ENCODE assay signal across 23 mouse cellular contexts in genomic region chr6:115892363-115892762, GRCm38 (mm10). TPM values are rescaled to one million over a fixed set of nuclear protein-coding genes. Genes with fewer than 3 reads are reported as not detected.
DNase-seq lines count a peak whose midpoint lies in the region; ATAC-seq and TF ChIP-seq lines count a peak whose summit lies in the region.
"Had no signal": no experiment of that assay in that cellular context is flagged by ENCODE, and none has a peak within 500 bp of the region (broad histone marks: within the 10 kb centered on the region; RNA-seq: fewer than 3 reads in every experiment).

No protein-coding gene starts in this region.

- H3K4me1 ChIP-seq in heart, embryonic 11.5 days (ENCODE audit: control insufficient read depth, insufficient read depth, low read length): peaks cover 15% of the 10 kb centered on the region
- H3K4me1 ChIP-seq in heart, adult 2 months (ENCODE audit: control insufficient read depth, insufficient read depth, low read length): peaks cover 14% of the 10 kb centered on the region
- peaks cover 6% of the 10 kb centered on the region; the same call in 1 of the 2 replicates for H3K4me1 ChIP-seq in lung, postnatal 0 days (ENCODE audit: insufficient read depth, low read depth, low read length)
- peaks cover 20% of the 10 kb centered on the region for H3K4me1 ChIP-seq in forebrain, embryonic 14.5 days (ENCODE audit: control insufficient read depth, insufficient read depth, low read length)
- H3K4me1 ChIP-seq in stomach, embryonic 15.5 days: peaks cover 16% of the 10 kb centered on the region
- H3K4me1 ChIP-seq: liver, embryonic 15.5 days had no signal

- no peak for DNase-seq in heart, adult 2 months
- DNase-seq in lung, postnatal 0 days (ENCODE audit: low spot score): no peak
- DNase-seq in lung, adult 18-20 months: no peak
- DNase-seq in forebrain, embryonic 14.5 days (ENCODE audit: low spot score): no peak
- DNase-seq: B cell, adult 2 months; kidney, adult 11 months; thymus, adult 18-20 months had no signal

- peak overlapping the region; percentile 22; the same call in 1 of the 2 replicates for H3K27ac ChIP-seq in heart, embryonic 11.5 days (ENCODE audit: low read depth, low read length)
- no peak overlapping the region for H3K27ac ChIP-seq in heart, adult 2 months
- peak overlapping the region; percentile 51 for H3K27ac ChIP-seq in lung, postnatal 0 days (ENCODE audit: low read length)
- peak overlapping the region; percentile 88 for H3K27ac ChIP-seq in forebrain, embryonic 14.5 days (ENCODE audit: low read depth, low read length)
- H3K27ac ChIP-seq in stomach, embryonic 15.5 days: peak overlapping the region; percentile 76; the same call in 1 of the 2 replicates
- H3K27ac ChIP-seq: hindbrain, embryonic 10.5 days; liver, embryonic 15.5 days; neural tube, embryonic 15.5 days had no signal

- ATAC-seq in heart, embryonic 11.5 days (replicated peaks; ENCODE audit: insufficient number of reproducible peaks, low FRiP score, low TSS enrichment): no peak
- no peak for ATAC-seq in lung, postnatal 0 days
- peak; percentile 6; the same call in 1 of the 2 replicates for ATAC-seq in forebrain, embryonic 14.5 days
- ATAC-seq in stomach, embryonic 15.5 days (ENCODE audit: insufficient read depth, low FRiP score, low read depth): no peak
- ATAC-seq in monocyte, adult 5-6 weeks (replicated peaks; ENCODE audit: insufficient number of reproducible peaks, low FRiP score, low TSS enrichment, poor library complexity, severe bottlenecking): no peak

- H3K27me3 ChIP-seq in heart, embryonic 11.5 days (ENCODE audit: control insufficient read depth, insufficient read depth, low read length): no peaks in the 10 kb centered on the region
- H3K27me3 ChIP-seq in heart, adult 2 months (ENCODE audit: control insufficient read depth, insufficient read depth, low read length): no peaks in the 10 kb centered on the region
- H3K27me3 ChIP-seq in lung, postnatal 0 days (replicated peaks; ENCODE audit: insufficient read depth, low read length): no peaks in the 10 kb centered on the region
- no peaks in the 10 kb centered on the region for H3K27me3 ChIP-seq in forebrain, embryonic 14.5 days (replicated peaks; ENCODE audit: control insufficient read depth, insufficient read depth, low read length)
- H3K27me3 ChIP-seq in stomach, embryonic 15.5 days (replicated peaks): no peaks in the 10 kb centered on the region
- H3K27me3 ChIP-seq: liver, embryonic 15.5 days; neural tube, embryonic 15.5 days had no signal

- TF ChIP-seq POLR2A in heart, adult 2 months (IDR thresholded peaks at IDR 0.05; ENCODE audit: insufficient read depth, low read depth, low read length): no peak

- 65% methylated on average over 3 of the region's 3 CpGs for WGBS in heart, embryonic 11.5 days (ENCODE audit: insufficient replicate concordance)
- WGBS in heart, adult 2 months: 51% methylated on average over 3 of the region's 3 CpGs
- WGBS in lung, postnatal 0 days: 73% methylated on average over 3 of the region's 3 CpGs
- 37% methylated on average over 3 of the region's 3 CpGs for WGBS in forebrain, embryonic 14.5 days
- WGBS in stomach, embryonic 15.5 days: 76% methylated on average over 3 of the region's 3 CpGs

- H3K4me3 ChIP-seq in heart, embryonic 11.5 days (ENCODE audit: low read depth, low read length): no peak overlapping the region
- no peak overlapping the region for H3K4me3 ChIP-seq in heart, adult 2 months
- no peak overlapping the region for H3K4me3 ChIP-seq in lung, postnatal 0 days (ENCODE audit: low read depth, low read length)
- H3K4me3 ChIP-seq in forebrain, embryonic 14.5 days (ENCODE audit: low read depth, low read length): no peak overlapping the region
- no peak overlapping the region for H3K4me3 ChIP-seq in stomach, embryonic 15.5 days (replicated peaks)
- H3K4me3 ChIP-seq: erythroblast, embryonic 14.5 days; hindbrain, embryonic 10.5 days; liver, embryonic 15.5 days; myocyte; neural tube, embryonic 15.5 days had no signal

- H3K9me3 ChIP-seq in heart, embryonic 11.5 days (replicated peaks; ENCODE audit: control insufficient read depth, low read length): no peaks in the 10 kb centered on the region; the same call in 1 of the 2 replicates
- H3K9me3 ChIP-seq in lung, postnatal 0 days (ENCODE audit: low read length): no peaks in the 10 kb centered on the region
- no peaks in the 10 kb centered on the region for H3K9me3 ChIP-seq in forebrain, embryonic 14.5 days (replicated peaks; ENCODE audit: control insufficient read depth, low read length)
- H3K9me3 ChIP-seq in stomach, embryonic 15.5 days: no peaks in the 10 kb centered on the region
- H3K9me3 ChIP-seq: liver, embryonic 15.5 days; neural tube, embryonic 15.5 days had no signal

- no peak for TF ChIP-seq EP300 in heart, adult 2 months (IDR thresholded peaks at IDR 0.05; ENCODE audit: insufficient read depth, low read depth, low read length)
- no peak for TF ChIP-seq EP300 in lung, postnatal 0 days (IDR thresholded peaks at IDR 0.05)

- intact Hi-C loops in heart, adult 2 months (cut with DNase I): no loop called here

- H3K9ac ChIP-seq in heart, embryonic 11.5 days (ENCODE audit: low read depth, low read length): no peak overlapping the region
- H3K9ac ChIP-seq in heart, adult 2 months (ENCODE audit: low read depth, low read length): no peak overlapping the region
- no peak overlapping the region for H3K9ac ChIP-seq in lung, postnatal 0 days (replicated peaks; ENCODE audit: low read depth)
- no peak overlapping the region; the same call in 1 of the 2 replicates for H3K9ac ChIP-seq in forebrain, embryonic 14.5 days (ENCODE audit: low read length)
- no peak overlapping the region for H3K9ac ChIP-seq in stomach, embryonic 15.5 days
- H3K9ac ChIP-seq: liver, embryonic 15.5 days; neural tube, embryonic 15.5 days had no signal

- H3K79me2 ChIP-seq in heart, adult 2 months (replicated peaks; ENCODE audit: control insufficient read depth, insufficient read depth, low read length): no peaks in the 10 kb centered on the region

- no peak for TF ChIP-seq CTCF in heart, adult 2 months (IDR thresholded peaks at IDR 0.05)
- TF ChIP-seq CTCF in lung, postnatal 0 days (IDR thresholded peaks at IDR 0.05): no peak

- no peak overlapping the region for H3K4me2 ChIP-seq in heart, embryonic 11.5 days
- H3K4me2 ChIP-seq in lung, postnatal 0 days (replicated peaks; ENCODE audit: low read depth, low read length): no peak overlapping the region
- no peak overlapping the region for H3K4me2 ChIP-seq in forebrain, embryonic 14.5 days (ENCODE audit: low read length)
- H3K4me2 ChIP-seq in stomach, embryonic 15.5 days: no peak overlapping the region
- H3K4me2 ChIP-seq: liver, embryonic 15.5 days; neural tube, embryonic 15.5 days had no signal

- peaks cover 14% of the 10 kb centered on the region for H3K36me3 ChIP-seq in heart, embryonic 11.5 days (ENCODE audit: control insufficient read depth, insufficient read depth, low read length)
- H3K36me3 ChIP-seq in heart, adult 2 months (ENCODE audit: control insufficient read depth, insufficient read depth, low read length): no peaks in the 10 kb centered on the region
- H3K36me3 ChIP-seq in lung, postnatal 0 days (ENCODE audit: insufficient read depth, low read length): no peaks in the 10 kb centered on the region
- peaks cover 29% of the 10 kb centered on the region for H3K36me3 ChIP-seq in forebrain, embryonic 14.5 days (ENCODE audit: control insufficient read depth, insufficient read depth, low read length)
- peaks cover 11% of the 10 kb centered on the region for H3K36me3 ChIP-seq in stomach, embryonic 15.5 days

RNA-seq across cellular contexts. Expression of gene Ift122, which starts 39.1 kb away (rescaled TPM):
- polyA plus RNA-seq in heart, embryonic 11.5 days (2014; fragmentation: Nextera tagmentation; extraction: Ambion mirVana): 21.0 and 26.7 TPM in 2 replicates
- total RNA-seq in heart, adult 2 months (2021): 1 to 10 TPM; 6.6 to 7.3 TPM
- 12.8 and 15.2 TPM in 2 replicates for polyA plus RNA-seq in heart, adult 2 months (2012; rRNA removed)
- polyA plus RNA-seq in lung, postnatal 0 days (2015; fragmentation: Nextera tagmentation; extraction: Ambion mirVana): 8.3 and 10.4 TPM in 2 replicates
- polyA plus RNA-seq in forebrain, embryonic 14.5 days (2014; fragmentation: Nextera tagmentation; extraction: Ambion mirVana): 16.9 and 23.2 TPM in 2 replicates
- polyA plus RNA-seq in stomach, embryonic 15.5 days (2015; fragmentation: Nextera tagmentation; extraction: Ambion mirVana): 18.8 and 18.9 TPM in 2 replicates
- 1.1 to 1.2 TPM (median 1.1 TPM) in 3 replicates for total RNA-seq in monocyte, adult 5-6 weeks (2017)

RNA-seq across cellular contexts. Expression of gene Rho, which starts 39.2 kb away (rescaled TPM):
- 0.04 and 0.16 TPM in 2 replicates for polyA plus RNA-seq in heart, embryonic 11.5 days (2014; fragmentation: Nextera tagmentation; extraction: Ambion mirVana)
- under 1 TPM in 1 of 2 experiments, not detected in 1; 0.23 TPM for total RNA-seq in heart, adult 2 months (2021)
- polyA plus RNA-seq in heart, adult 2 months (2012; rRNA removed): 0.44 and 1.3 TPM in 2 replicates
- 0.04 TPM in 1 of 2 replicates, not detected in the other for polyA plus RNA-seq in lung, postnatal 0 days (2015; fragmentation: Nextera tagmentation; extraction: Ambion mirVana)
- polyA plus RNA-seq in forebrain, embryonic 14.5 days (2014; fragmentation: Nextera tagmentation; extraction: Ambion mirVana): 0.19 and 0.30 TPM in 2 replicates
- polyA plus RNA-seq in stomach, embryonic 15.5 days (2015; fragmentation: Nextera tagmentation; extraction: Ambion mirVana): 0.15 and 0.31 TPM in 2 replicates
- not detected in 3 replicates for total RNA-seq in monocyte, adult 5-6 weeks (2017)
- total RNA-seq: granulocyte monocyte progenitor cell, adult 5-6 weeks had no signal
- polyA plus RNA-seq: erythroblast, embryonic 14.5 days; heart, embryonic 16.5 days; liver, embryonic 15.5 days had no signal

RNA-seq across cellular contexts. Expression of gene Mbd4, which starts 39.2 kb away (rescaled TPM):
- 12.5 and 14.6 TPM in 2 replicates for polyA plus RNA-seq in heart, embryonic 11.5 days (2014; fragmentation: Nextera tagmentation; extraction: Ambion mirVana)
- total RNA-seq in heart, adult 2 months (2021): 1 to 10 TPM in 1 of 2 experiments, under 1 TPM in 1; 0.93 to 1.5 TPM
- polyA plus RNA-seq in heart, adult 2 months (2012; rRNA removed): 1.2 and 1.5 TPM in 2 replicates
- 4.5 and 6.7 TPM in 2 replicates for polyA plus RNA-seq in lung, postnatal 0 days (2015; fragmentation: Nextera tagmentation; extraction: Ambion mirVana)
- polyA plus RNA-seq in forebrain, embryonic 14.5 days (2014; fragmentation: Nextera tagmentation; extraction: Ambion mirVana): 9.3 and 11.3 TPM in 2 replicates
- polyA plus RNA-seq in stomach, embryonic 15.5 days (2015; fragmentation: Nextera tagmentation; extraction: Ambion mirVana): 15.4 and 19.4 TPM in 2 replicates
- total RNA-seq in monocyte, adult 5-6 weeks (2017): 9.7 to 13.3 TPM (median 11.5 TPM) in 3 replicates

RNA-seq across cellular contexts. Expression of gene H1foo, which starts 52.4 kb away (rescaled TPM):
- not detected in 2 replicates for polyA plus RNA-seq in heart, embryonic 11.5 days (2014; fragmentation: Nextera tagmentation; extraction: Ambion mirVana)
- not detected for total RNA-seq in heart, adult 2 months (2021)
- polyA plus RNA-seq in heart, adult 2 months (2012; rRNA removed): not detected in 2 replicates
- polyA plus RNA-seq in lung, postnatal 0 days (2015; fragmentation: Nextera tagmentation; extraction: Ambion mirVana): not detected in 2 replicates
- not detected in 2 replicates for polyA plus RNA-seq in forebrain, embryonic 14.5 days (2014; fragmentation: Nextera tagmentation; extraction: Ambion mirVana)
- not detected in 2 replicates for polyA plus RNA-seq in stomach, embryonic 15.5 days (2015; fragmentation: Nextera tagmentation; extraction: Ambion mirVana)
- not detected in 3 replicates for total RNA-seq in monocyte, adult 5-6 weeks (2017)
- total RNA-seq: adrenal gland, postnatal 10 days; granulocyte monocyte progenitor cell, adult 5-6 weeks; megakaryocyte progenitor cell, adult 5-6 weeks had no signal
- polyA plus RNA-seq: brain, embryonic 14.5 days; embryonic facial prominence, embryonic 11.5 days; erythroblast, embryonic 14.5 days; heart, embryonic 16.5 days; hindbrain, embryonic 10.5 days; limb, embryonic 14.5 days; liver, embryonic 15.5 days; myocyte; neural tube, embryonic 15.5 days; urinary bladder, adult 2 months had no signal

RNA-seq across cellular contexts. Expression of gene Efcab12, which starts 54.2 kb away (rescaled TPM):
- polyA plus RNA-seq in heart, embryonic 11.5 days (2014; fragmentation: Nextera tagmentation; extraction: Ambion mirVana): 0.50 and 0.63 TPM in 2 replicates
- total RNA-seq in heart, adult 2 months (2021): under 1 TPM; 0.16 to 0.26 TPM
- polyA plus RNA-seq in heart, adult 2 months (2012; rRNA removed): 0.06 and 0.14 TPM in 2 replicates
- polyA plus RNA-seq in lung, postnatal 0 days (2015; fragmentation: Nextera tagmentation; extraction: Ambion mirVana): 1.5 and 2.0 TPM in 2 replicates
- 1.4 and 1.6 TPM in 2 replicates for polyA plus RNA-seq in forebrain, embryonic 14.5 days (2014; fragmentation: Nextera tagmentation; extraction: Ambion mirVana)
- 0.58 and 0.71 TPM in 2 replicates for polyA plus RNA-seq in stomach, embryonic 15.5 days (2015; fragmentation: Nextera tagmentation; extraction: Ambion mirVana)
- total RNA-seq in monocyte, adult 5-6 weeks (2017): not detected in 3 replicates
- polyA plus RNA-seq: erythroblast, embryonic 14.5 days; myocyte had no signal
